Mouse (Mus musculus): ENCODE data around the gene Olfr589. TPM values are rescaled to one million over a fixed set of nuclear protein-coding genes. Genes with fewer than 3 reads are reported as not detected.
"Not testable (repeated sequence)": the region's sequence is repeated elsewhere in the genome, so short reads cannot be mapped to it uniquely, and the experiment has no call there.

Gene Olfr589
- total RNA-seq (2017): not detected in 2 replicates

- ATAC-seq (replicated peaks in 1 of 2; ENCODE audit: insufficient read depth in 1 of 2, low FRiP score in 2 of 2, low TSS enrichment in 1 of 2, low read depth in 1 of 2, poor library complexity in 2 of 2, severe bottlenecking in 2 of 2): no peak
Observed at GRCm38 (mm10) chr7:103156256-103156655, at the start of gene Olfr589. Olfr589 (minus strand) TSS chr7:103156356.

- not testable (repeated sequence) for ATAC-seq (replicated peaks in 1 of 2; ENCODE audit: insufficient read depth in 1 of 2, low FRiP score in 2 of 2, low TSS enrichment in 1 of 2, low read depth in 1 of 2, poor library complexity in 2 of 2, severe bottlenecking in 2 of 2)
Observed at GRCm38 (mm10) chr7:103184503-103184902, 28.3 kb upstream of the Olfr589 start, which contains the start of gene Olfr592. Olfr592 (plus strand) TSS chr7:103184803.

GRCm38 (mm10) chr7:103178240-103178639 lies 22.1 kb upstream of the Olfr589 start, which contains the start of gene Olfr591:
Olfr591 (minus strand) TSS chr7:103178340.
- ATAC-seq (replicated peaks in 1 of 2; ENCODE audit: insufficient read depth in 1 of 2, low FRiP score in 2 of 2, low TSS enrichment in 1 of 2, low read depth in 1 of 2, poor library complexity in 2 of 2, severe bottlenecking in 2 of 2): no peak

- no peak for ATAC-seq (replicated peaks in 1 of 2; ENCODE audit: insufficient read depth in 1 of 2, low FRiP score in 2 of 2, low TSS enrichment in 1 of 2, low read depth in 1 of 2, poor library complexity in 2 of 2, severe bottlenecking in 2 of 2)
Observed at GRCm38 (mm10) chr7:103169697-103170096, 13.5 kb upstream of the Olfr589 start.

- ATAC-seq (replicated peaks in 1 of 2; ENCODE audit: insufficient read depth in 1 of 2, low FRiP score in 2 of 2, low TSS enrichment in 1 of 2, low read depth in 1 of 2, poor library complexity in 2 of 2, severe bottlenecking in 2 of 2): no peak
Observed at GRCm38 (mm10) chr7:103140579-103140978, 15.6 kb downstream of the Olfr589 start, which contains the start of gene Olfr588-ps1. Olfr588-ps1 (plus strand) TSS chr7:103140879.

GRCm38 (mm10) chr7:103125538-103125937 lies 30.6 kb downstream of the Olfr589 start, which contains the start of gene Olfr586:
Olfr586 (minus strand) TSS chr7:103125638.
- ATAC-seq (replicated peaks in 1 of 2; ENCODE audit: insufficient read depth in 1 of 2, low FRiP score in 2 of 2, low TSS enrichment in 1 of 2, low read depth in 1 of 2, poor library complexity in 2 of 2, severe bottlenecking in 2 of 2): no peak

- ATAC-seq (replicated peaks in 1 of 2; ENCODE audit: insufficient read depth in 1 of 2, low FRiP score in 2 of 2, low TSS enrichment in 1 of 2, low read depth in 1 of 2, poor library complexity in 2 of 2, severe bottlenecking in 2 of 2): no peak
Observed at GRCm38 (mm10) chr7:103119406-103119805, 36.8 kb downstream of the Olfr589 start.

Other genes with a start within 250 kb of the Olfr589 start
- gene Olfr571, start 238.8 kb downstream of the Olfr589 start, total RNA-seq (2017): not detected in 2 replicates
- gene Olfr572, start 231.9 kb downstream of the Olfr589 start, total RNA-seq (2017): not detected in 2 replicates
- gene Olfr573-ps1, start 213.8 kb downstream of the Olfr589 start, total RNA-seq (2017): not detected in 2 replicates
- not detected in 2 replicates for gene Olfr574, start 207.9 kb downstream of the Olfr589 start, total RNA-seq (2017)
- gene Olfr575, start 197.6 kb downstream of the Olfr589 start, total RNA-seq (2017): not detected in 2 replicates
- not detected in 2 replicates for gene Olfr576, start 193.7 kb downstream of the Olfr589 start, total RNA-seq (2017)
- not detected in 2 replicates for gene Olfr577, start 180.4 kb downstream of the Olfr589 start, total RNA-seq (2017)
- gene Olfr578, start 167.0 kb downstream of the Olfr589 start, total RNA-seq (2017): not detected in 2 replicates
- not detected in 2 replicates for gene Olfr582, start 118.3 kb downstream of the Olfr589 start, total RNA-seq (2017)
- not detected in 2 replicates for gene Olfr583, start 105.1 kb downstream of the Olfr589 start, total RNA-seq (2017)
- not detected in 2 replicates for gene Olfr584, start 74.5 kb downstream of the Olfr589 start, total RNA-seq (2017)
- gene Olfr585, start 58.6 kb downstream of the Olfr589 start, total RNA-seq (2017): not detected in 2 replicates
- not detected in 2 replicates for gene Olfr586, start 30.7 kb downstream of the Olfr589 start, total RNA-seq (2017)
- not detected in 2 replicates for gene Olfr588-ps1, start 15.5 kb downstream of the Olfr589 start, total RNA-seq (2017)
- gene Olfr591, start 22.0 kb upstream of the Olfr589 start, total RNA-seq (2017): not detected in 2 replicates
- not detected in 2 replicates for gene Olfr592, start 28.4 kb upstream of the Olfr589 start, total RNA-seq (2017)
- not detected in 2 replicates for gene Olfr593, start 55.5 kb upstream of the Olfr589 start, total RNA-seq (2017)
- gene Olfr594, start 60.6 kb upstream of the Olfr589 start, total RNA-seq (2017): not detected in 2 replicates
- gene Usp17ld, start 96.1 kb upstream of the Olfr589 start, total RNA-seq (2017): not detected in 2 replicates
- not detected in 2 replicates for gene Olfr596, start 149.3 kb upstream of the Olfr589 start, total RNA-seq (2017)
- gene Olfr597, start 160.0 kb upstream of the Olfr589 start, total RNA-seq (2017): not detected in 2 replicates
- not detected in 2 replicates for gene Olfr598, start 167.2 kb upstream of the Olfr589 start, total RNA-seq (2017)
- gene Olfr599, start 179.6 kb upstream of the Olfr589 start, total RNA-seq (2017): not detected in 2 replicates
- gene Olfr600, start 193.3 kb upstream of the Olfr589 start, total RNA-seq (2017): not detected in 2 replicates
- not detected in 2 replicates for gene Olfr601, start 206.3 kb upstream of the Olfr589 start, total RNA-seq (2017)
- not detected in 2 replicates for gene Olfr603, start 229.8 kb upstream of the Olfr589 start, total RNA-seq (2017)

Data from hematopoietic stem cell, adult 5-6 weeks (primary cell).